Mouse (Mus musculus) erythroblast, embryonic 14.5 days (primary cell): ENCODE data around the gene Cpt1c.

Source experiments
- GATA1 ChIP-seq: IDR thresholded peaks from 2 replicates; pipeline ENCODE4 v1.6.1; 2012; ENCODE audit warnings: low read length, inconsistent platforms, mixed read lengths
- TAL1 ChIP-seq: IDR thresholded peaks from 3 replicates; pipeline ENCODE4 v1.6.1; 2012; ENCODE audit warnings: low read length, inconsistent platforms, mixed read lengths

- no peak for TF ChIP-seq GATA1
- no peak for TF ChIP-seq TAL1
These were observed 8.0 kb downstream of the Cpt1c start for GRCm38 (mm10) chr7:44966638-44967037.
